Mouse (Mus musculus): ENCODE results near the gene Als2cr12. TPM values are rescaled to one million over a fixed set of nuclear protein-coding genes. Genes with fewer than 3 reads are reported as not detected.

Gene Als2cr12
- polyA plus RNA-seq, 1 experiment from 2014 or later = not detected

DNA sequence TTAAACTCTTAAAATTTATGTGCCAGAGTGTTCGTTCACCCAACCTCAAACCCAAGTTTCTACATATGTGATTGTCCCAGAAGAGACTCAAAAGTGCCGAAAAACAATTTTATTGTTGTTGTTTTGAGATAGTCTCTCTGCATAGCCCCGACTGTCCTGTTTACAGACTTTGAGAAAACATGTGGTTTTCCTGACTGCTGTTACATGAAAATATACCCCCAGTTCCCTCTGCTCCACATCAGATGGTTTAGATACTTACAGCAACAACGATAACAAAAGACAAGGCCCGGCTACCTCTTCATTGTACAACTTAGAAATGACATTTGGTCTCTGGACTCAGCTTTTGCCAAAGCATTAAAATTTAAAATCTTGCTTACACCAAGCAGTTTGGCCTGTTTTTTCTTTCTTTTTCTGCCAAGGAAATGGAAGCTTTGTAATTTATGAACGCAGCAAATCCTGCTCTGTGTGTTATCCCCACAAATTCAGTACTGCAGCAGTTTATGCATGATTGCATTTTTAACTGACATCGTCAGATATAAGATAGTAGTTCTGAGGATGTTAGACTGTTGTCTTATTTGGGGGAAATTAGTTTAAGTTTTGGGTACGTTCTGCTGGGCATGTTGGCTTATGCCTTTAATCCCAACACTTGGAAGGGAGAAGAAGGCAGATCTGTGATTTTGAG lies 21.9 kb upstream of the Als2cr12 start:
- no peaks in the 10 kb centered on the region for H3K9me3 ChIP-seq (replicated peaks)
- H3K9ac ChIP-seq = no peak overlapping the region
- no peaks in the 10 kb centered on the region for H3K27me3 ChIP-seq
- 91% methylated on average over 8 of the region's 8 CpGs for WGBS
- no peak for ATAC-seq (replicated peaks; ENCODE audit: insufficient number of reproducible peaks, insufficient read depth, low FRiP score, low read depth)
- peaks cover 17% of the 10 kb centered on the region; the same call in 1 of the 2 replicates for H3K36me3 ChIP-seq
- H3K27ac ChIP-seq = no peak overlapping the region
- H3K4me2 ChIP-seq = no peak overlapping the region
- no peak overlapping the region for H3K4me3 ChIP-seq
- H3K4me1 ChIP-seq (replicated peaks) = peaks cover 48% of the 10 kb centered on the region

DNA sequence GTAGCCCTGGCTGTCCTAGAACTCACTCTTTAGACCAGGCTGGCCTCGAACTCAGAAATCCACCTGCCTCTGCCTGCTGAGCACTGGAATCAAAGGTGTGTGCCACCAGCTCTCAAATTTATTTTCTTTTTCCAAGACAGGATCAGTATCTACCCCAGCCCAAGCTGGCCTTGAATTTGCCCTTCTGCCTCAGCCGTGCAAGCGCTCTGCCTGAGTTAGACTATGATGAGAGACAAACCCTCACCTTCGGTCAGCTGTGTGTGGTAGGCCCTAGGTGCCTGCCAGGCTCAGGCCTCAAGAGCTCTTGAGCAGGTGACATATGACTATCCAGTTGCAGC lies 21.1 kb upstream of the Als2cr12 start:
- Histone ChIP-seq H3K9ac (no peak overlapping the region), H3K4me3 (no peak overlapping the region), H3K9me3 (replicated peaks) (no peaks in the 10 kb centered on the region), H3K27ac (0 out of 2 replicates have a peak overlapping the region, but pooled peaks have one; percentile 71), H3K27me3 (no peaks in the 10 kb centered on the region), H3K4me1 (replicated peaks) (peaks cover 40% of the 10 kb centered on the region), H3K4me2 (no peak overlapping the region), H3K36me3 (peaks cover 17% of the 10 kb centered on the region; the same call in 1 of the 2 replicates)
- WGBS = 91% methylated on average over 4 of the region's 4 CpGs
- ATAC-seq (replicated peaks; ENCODE audit: insufficient number of reproducible peaks, insufficient read depth, low FRiP score, low read depth) = no peak

DNA sequence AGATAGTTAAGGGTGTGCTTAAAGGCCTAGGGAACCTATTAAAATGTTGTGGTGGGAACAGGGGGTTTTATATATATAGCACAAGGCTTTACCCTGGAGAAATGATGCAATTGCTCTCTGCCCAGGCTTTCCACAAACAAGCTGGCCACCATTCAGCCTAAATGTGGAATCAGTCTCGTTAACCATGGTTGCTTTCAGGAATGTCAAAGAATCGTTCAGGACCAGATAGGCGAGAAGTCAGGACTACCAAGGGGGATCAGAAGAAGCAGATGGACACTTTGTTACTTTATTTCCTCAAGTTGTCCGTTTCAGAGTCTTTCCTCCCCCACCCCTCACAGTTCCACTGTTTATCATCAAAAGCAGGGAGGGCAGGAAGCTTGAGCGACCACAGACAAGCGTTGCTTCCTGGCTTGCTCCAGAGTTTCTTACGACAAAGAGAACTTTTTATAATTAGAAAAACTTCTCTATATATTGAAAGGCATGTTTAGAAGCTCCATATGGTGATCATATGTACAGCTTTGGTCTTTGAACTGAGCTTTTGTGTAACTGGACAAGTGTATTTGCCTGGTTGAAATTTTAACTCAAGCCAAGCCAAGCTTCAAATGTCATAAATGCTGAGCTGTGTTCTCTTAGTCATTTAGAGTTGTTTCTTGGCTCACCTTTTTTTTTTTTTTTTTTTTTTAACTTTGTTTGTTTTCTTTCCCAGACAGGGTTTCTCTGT lies 20.5 kb upstream of the Als2cr12 start:
- peak overlapping the region; percentile 59 for H3K4me2 ChIP-seq
- peaks cover 40% of the 10 kb centered on the region for H3K4me1 ChIP-seq (replicated peaks)
- H3K27ac ChIP-seq = peak overlapping the region; percentile 71
- WGBS = 48% methylated on average over 7 of the region's 7 CpGs
- no peak overlapping the region for H3K9ac ChIP-seq
- ATAC-seq (replicated peaks; ENCODE audit: insufficient number of reproducible peaks, insufficient read depth, low FRiP score, low read depth) = no peak
- no peaks in the 10 kb centered on the region for H3K27me3 ChIP-seq
- H3K4me3 ChIP-seq = 0 out of 2 replicates have a peak overlapping the region, but pooled peaks have one; percentile 2
- no peaks in the 10 kb centered on the region for H3K9me3 ChIP-seq (replicated peaks)
- peaks cover 17% of the 10 kb centered on the region; the same call in 1 of the 2 replicates for H3K36me3 ChIP-seq

DNA sequence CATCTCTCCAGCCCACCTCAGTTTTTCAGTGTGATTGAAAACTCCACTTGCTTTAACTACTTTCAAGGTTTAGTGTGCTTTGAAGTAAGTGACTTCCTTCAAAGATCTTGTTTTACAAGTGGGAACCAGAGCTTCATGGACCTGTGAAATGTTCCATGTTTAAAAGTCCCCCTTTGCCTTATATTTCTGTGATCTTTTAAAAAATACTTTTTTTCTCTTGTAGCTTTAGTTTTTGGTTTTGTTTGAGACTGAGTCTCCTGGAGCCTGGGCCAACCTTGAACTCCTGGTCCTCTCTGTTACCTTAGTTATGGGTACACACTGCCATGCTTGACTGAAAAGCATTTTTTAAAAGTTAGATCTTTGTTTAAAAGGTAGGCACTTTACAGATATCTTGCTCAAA lies 19.7 kb upstream of the Als2cr12 start:
- Histone ChIP-seq H3K4me3 (no peak overlapping the region), H3K36me3 (peaks cover 17% of the 10 kb centered on the region; the same call in 1 of the 2 replicates), H3K9ac (no peak overlapping the region), H3K9me3 (replicated peaks) (no peaks in the 10 kb centered on the region), H3K4me2 (peak overlapping the region; percentile 59), H3K27ac (peak overlapping the region; percentile 71), H3K27me3 (no peaks in the 10 kb centered on the region), H3K4me1 (replicated peaks) (peaks cover 37% of the 10 kb centered on the region)
- ATAC-seq (replicated peaks; ENCODE audit: insufficient number of reproducible peaks, insufficient read depth, low FRiP score, low read depth) = no peak

DNA sequence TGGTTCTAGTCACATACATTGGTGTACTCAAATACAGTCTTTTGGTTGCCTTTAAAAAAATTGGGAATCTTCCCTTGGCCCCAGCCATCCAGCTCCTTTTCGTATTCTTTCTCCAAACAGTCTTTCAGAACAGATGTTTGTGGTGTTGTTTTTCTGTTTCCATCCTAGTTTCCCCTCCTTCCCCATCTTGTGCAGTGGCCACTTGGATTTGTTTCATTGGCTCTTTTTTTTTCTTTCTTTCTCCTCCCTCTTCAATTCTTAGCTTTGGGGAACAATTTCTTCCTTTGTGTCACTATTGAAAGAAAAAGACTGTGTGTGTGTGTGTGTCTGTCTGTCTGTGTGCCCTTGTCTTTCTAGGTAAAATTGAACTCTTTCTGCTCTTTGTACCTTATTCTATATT lies 18.6 kb upstream of the Als2cr12 start:
- peak overlapping the region; percentile 59 for H3K4me2 ChIP-seq
- H3K36me3 ChIP-seq = peaks cover 17% of the 10 kb centered on the region; the same call in 1 of the 2 replicates
- no peaks in the 10 kb centered on the region for H3K9me3 ChIP-seq (replicated peaks)
- peak overlapping the region; percentile 84 for H3K9ac ChIP-seq
- peak overlapping the region; percentile 78 for H3K4me3 ChIP-seq
- no peak for ATAC-seq (replicated peaks; ENCODE audit: insufficient number of reproducible peaks, insufficient read depth, low FRiP score, low read depth)
- H3K27me3 ChIP-seq = no peaks in the 10 kb centered on the region
- peak overlapping the region; percentile 100 for H3K27ac ChIP-seq
- H3K4me1 ChIP-seq (replicated peaks) = peaks cover 30% of the 10 kb centered on the region
- WGBS = 61% methylated on average over 1 of the region's 1 CpGs

DNA sequence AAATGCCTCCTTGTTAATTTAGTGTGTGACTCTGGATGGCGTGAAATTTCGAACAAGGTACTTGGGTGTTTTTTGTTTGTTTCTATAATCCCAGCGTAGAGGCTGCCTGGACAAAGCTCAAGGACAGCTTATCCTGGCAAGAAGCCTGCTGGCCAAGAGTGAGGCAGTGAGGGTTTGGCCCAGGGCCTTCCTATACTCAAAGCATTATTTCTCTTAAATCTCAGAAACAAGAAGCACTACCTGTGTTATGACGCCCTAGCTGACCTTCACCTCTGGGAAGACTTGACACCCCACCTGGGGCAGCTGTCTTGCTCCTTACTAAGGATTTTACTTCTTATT lies 18.1 kb upstream of the Als2cr12 start:
- 25% methylated on average over 4 of the region's 4 CpGs for WGBS
- Histone ChIP-seq H3K4me1 (replicated peaks) (peaks cover 30% of the 10 kb centered on the region), H3K4me2 (peak overlapping the region; percentile 59), H3K36me3 (peaks cover 17% of the 10 kb centered on the region; the same call in 1 of the 2 replicates), H3K27me3 (no peaks in the 10 kb centered on the region), H3K4me3 (peak overlapping the region; percentile 78), H3K9me3 (replicated peaks) (no peaks in the 10 kb centered on the region), H3K9ac (peak overlapping the region; percentile 84), H3K27ac (peak overlapping the region; percentile 100)
- ATAC-seq (replicated peaks; ENCODE audit: insufficient number of reproducible peaks, insufficient read depth, low FRiP score, low read depth) = no peak

DNA sequence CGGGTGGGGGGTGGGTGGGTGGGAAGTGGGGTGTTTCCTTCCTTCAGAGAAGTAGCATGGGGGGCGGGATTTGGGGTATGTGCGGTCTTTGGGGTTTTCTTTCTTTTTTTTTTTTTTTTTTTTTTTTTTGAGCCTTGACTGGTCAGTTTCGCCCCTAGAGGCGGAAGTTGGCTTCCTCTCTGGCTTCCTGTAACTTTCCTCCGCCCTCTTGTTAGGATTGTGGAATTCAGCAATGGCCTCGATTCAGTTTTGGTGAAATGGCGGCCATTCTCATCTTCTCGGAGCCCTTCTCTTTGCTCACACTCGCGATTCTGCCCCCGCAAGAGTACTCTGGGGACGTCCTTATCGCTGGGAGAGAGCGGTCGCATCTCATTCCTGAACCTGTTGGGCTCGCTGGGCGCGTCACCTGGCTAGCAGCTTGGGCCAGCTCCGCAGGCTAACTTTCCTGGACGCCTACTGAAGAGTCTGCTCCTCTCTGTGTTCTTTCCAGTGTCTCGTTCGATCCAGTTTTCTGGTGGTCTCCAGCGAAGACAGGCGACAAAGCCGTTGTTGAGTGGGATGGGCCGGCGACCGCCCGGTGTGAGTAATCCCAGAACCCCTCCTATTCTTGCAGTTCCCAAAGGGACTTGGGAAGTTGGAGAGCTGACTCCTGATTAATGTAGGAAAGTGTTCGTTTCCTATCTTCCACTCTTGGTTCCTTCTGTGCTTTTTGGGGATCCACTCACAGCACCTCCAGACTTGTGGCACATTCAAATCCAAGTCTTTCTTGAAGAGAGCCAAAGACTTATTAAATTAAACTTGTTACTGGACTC lies 17.5 kb upstream of the Als2cr12 start:
- H3K9me3 ChIP-seq (replicated peaks) = no peaks in the 10 kb centered on the region

DNA sequence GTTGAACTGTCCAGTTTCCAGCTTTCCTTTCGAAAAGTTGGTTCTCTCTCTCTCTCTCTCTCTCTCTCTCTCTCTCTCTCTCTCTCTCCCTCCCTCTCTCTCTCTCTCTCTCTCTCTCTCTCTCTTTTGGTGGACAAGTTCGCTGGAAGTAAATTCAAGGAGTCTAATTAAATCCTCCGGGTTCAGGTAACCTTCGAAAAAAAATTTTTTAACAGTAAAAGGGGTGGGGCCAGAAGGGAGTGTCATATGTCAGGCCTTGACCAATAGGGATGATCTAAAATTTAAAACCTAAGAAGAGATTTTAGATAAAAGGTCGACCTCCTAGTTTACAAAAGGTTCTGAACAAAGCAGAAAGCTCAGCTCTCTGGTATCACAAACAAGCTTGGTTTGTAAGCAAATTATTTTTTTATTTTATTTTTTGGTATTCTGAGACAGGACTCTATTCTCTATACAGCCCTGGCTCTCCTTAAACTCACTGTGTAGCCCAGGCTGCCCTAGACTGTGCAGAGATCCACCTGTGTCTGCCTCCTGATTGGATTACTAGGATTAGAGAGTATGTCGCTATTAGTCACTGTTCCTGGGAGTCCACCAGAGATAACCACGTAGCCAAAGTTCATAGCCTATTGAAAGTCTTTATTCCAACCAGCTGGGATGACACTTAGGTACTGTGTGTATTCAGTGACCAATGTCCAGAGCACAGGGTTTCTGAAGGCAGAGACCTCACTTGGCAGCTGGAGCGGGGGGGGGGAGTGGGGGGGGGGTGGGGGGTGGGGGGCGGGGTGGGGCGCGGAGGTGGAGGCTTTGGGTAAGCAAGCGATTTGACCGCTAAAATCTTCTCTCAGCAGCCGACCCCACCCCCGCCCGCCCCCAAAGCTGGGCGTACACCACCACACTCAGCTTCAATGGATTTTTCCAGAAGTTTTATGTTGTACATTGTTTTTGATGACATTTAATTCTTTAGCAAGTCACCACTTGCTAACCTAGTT lies 16.6 kb upstream of the Als2cr12 start:
- H3K9ac ChIP-seq = peak overlapping the region; percentile 88
- peak overlapping the region; percentile 59 for H3K4me2 ChIP-seq
- ATAC-seq (replicated peaks; ENCODE audit: insufficient number of reproducible peaks, insufficient read depth, low FRiP score, low read depth) = peak; percentile 70
- H3K9me3 ChIP-seq (replicated peaks) = no peaks in the 10 kb centered on the region
- H3K36me3 ChIP-seq = peaks cover 13% of the 10 kb centered on the region; the same call in 1 of the 2 replicates
- peak overlapping the region; percentile 100 for H3K27ac ChIP-seq
- peaks cover 30% of the 10 kb centered on the region for H3K4me1 ChIP-seq (replicated peaks)
- under 1% methylated on average over 17 of the region's 17 CpGs for WGBS
- H3K4me3 ChIP-seq = peak overlapping the region; percentile 78
- H3K27me3 ChIP-seq = no peaks in the 10 kb centered on the region

More for the DNA sequence above, 17.5 kb upstream of the Als2cr12 start:
- peak; percentile 24; the same call in 1 of the 2 replicates for ATAC-seq (replicated peaks; ENCODE audit: insufficient number of reproducible peaks, insufficient read depth, low FRiP score, low read depth)
- Histone ChIP-seq H3K4me1 (replicated peaks) (peaks cover 30% of the 10 kb centered on the region), H3K4me3 (peak overlapping the region; percentile 78), H3K27ac (peak overlapping the region; percentile 100), H3K27me3 (no peaks in the 10 kb centered on the region), H3K9ac (peak overlapping the region; percentile 84), H3K36me3 (peaks cover 17% of the 10 kb centered on the region; the same call in 1 of the 2 replicates), H3K4me2 (peak overlapping the region; percentile 59)
- 4% methylated on average over 31 of the region's 31 CpGs for WGBS

DNA sequence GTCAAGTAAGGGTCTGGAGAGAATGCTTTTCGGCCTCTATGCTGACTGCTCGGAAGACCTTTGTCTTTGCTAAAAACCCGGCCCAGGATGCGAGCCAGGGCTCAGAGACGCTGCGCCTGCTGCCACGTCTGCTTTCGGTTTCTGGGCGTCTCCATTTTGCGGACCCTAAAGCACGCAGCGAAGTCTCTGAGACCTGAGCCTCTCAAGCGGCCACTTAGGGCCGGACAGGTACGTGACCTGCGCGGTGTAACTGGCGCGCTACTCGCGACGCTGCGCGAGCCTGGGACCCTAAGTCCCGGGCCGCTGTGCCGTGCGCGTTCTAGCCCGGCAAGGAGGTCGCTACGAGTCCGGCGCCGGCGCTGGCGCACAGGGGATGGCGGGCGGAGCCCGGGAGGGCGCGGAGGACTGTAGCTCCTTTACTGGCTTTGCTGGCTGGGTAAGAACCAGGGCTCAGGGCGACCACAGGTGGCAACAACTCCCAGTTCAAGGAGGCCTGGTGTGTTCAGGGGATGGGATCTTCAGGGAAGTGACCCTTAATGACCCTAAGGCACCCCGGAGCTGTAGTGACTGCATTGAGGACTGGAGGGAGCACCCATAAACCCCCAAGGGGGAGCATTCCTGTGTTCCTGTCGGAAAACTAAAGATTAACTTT lies 15.7 kb upstream of the Als2cr12 start, which contains the start of gene Cflar:
Gene Cflar, plus strand, starts transcription at position 144 of the 652 bp plus-strand sequence.
- WGBS = under 1% methylated on average over 45 of the region's 45 CpGs
- no peaks in the 10 kb centered on the region for H3K9me3 ChIP-seq (replicated peaks)
- ATAC-seq (replicated peaks; ENCODE audit: insufficient number of reproducible peaks, insufficient read depth, low FRiP score, low read depth) = peak; percentile 63; the same call in 1 of the 2 replicates

More for the DNA sequence above, 15.7 kb upstream of the Als2cr12 start, which contains the start of gene Cflar:
- peak within 1 kb of the TSS; percentile 59 for H3K4me2 ChIP-seq
- peak within 1 kb of the TSS; percentile 88 for H3K9ac ChIP-seq
- H3K36me3 ChIP-seq = peaks cover 13% of the 10 kb centered on the region; the same call in 1 of the 2 replicates
- H3K27me3 ChIP-seq = no peaks in the 10 kb centered on the region
- peak within 1 kb of the TSS; percentile 78 for H3K4me3 ChIP-seq
- peaks cover 25% of the 10 kb centered on the region for H3K4me1 ChIP-seq (replicated peaks)
- peak within 1 kb of the TSS; percentile 100 for H3K27ac ChIP-seq

All from heart, embryonic 15.5 days (tissue).